Mouse (Mus musculus) midbrain, embryonic 14.5 days (tissue): ENCODE measurements around the gene Ldlrad3. TPM values are rescaled to one million over a fixed set of nuclear protein-coding genes. Genes with fewer than 3 reads are reported as not detected.

Experiments used
- ATAC-seq: fragments of 200-750 bp; cut with Nextera tagmentation; 2 replicates; pipeline ENCODE4 v1.8.0; 2017; ENCODE audit warnings: moderate number of reproducible peaks, moderate library complexity; ENCODE audit not compliant: low FRiP score, low TSS enrichment
- DNase-seq: peaks from one replicate; pipeline ENCODE4 v3.0.0-alpha.2; 2015
- H3K27ac ChIP-seq: fragments of 300-500 bp; sonication (generic); replicated peaks from 2 replicates; pipeline ENCODE4 v1.5.1; 2014; ENCODE audit warnings: mild to moderate bottlenecking, low read depth, low read length, moderate library complexity
- H3K27me3 ChIP-seq: fragments of 300-500 bp; sonication (generic); 2 replicates; pipeline ENCODE4 v1.6.1; 2014; ENCODE audit warnings: low read length, control low read depth, mixed read lengths; ENCODE audit not compliant: control insufficient read depth, insufficient read depth
- H3K36me3 ChIP-seq: fragments of 300-500 bp; sonication (generic); 2 replicates; pipeline ENCODE4 v1.6.1; 2014; ENCODE audit warnings: low read length, control low read depth; ENCODE audit not compliant: control insufficient read depth, insufficient read depth
- H3K4me1 ChIP-seq: fragments of 300-500 bp; sonication (generic); 2 replicates; pipeline ENCODE4 v1.6.1; 2014; ENCODE audit warnings: mild to moderate bottlenecking, antibody characterized with exemption, low read length, control low read depth; ENCODE audit not compliant: control insufficient read depth, insufficient read depth
- H3K4me2 ChIP-seq: fragments of 300-500 bp; sonication (generic); 2 replicates; pipeline ENCODE4 v1.6.1; 2014; ENCODE audit warnings: mild to moderate bottlenecking, low read length, moderate library complexity
- H3K4me3 ChIP-seq: fragments of 300-500 bp; sonication (generic); replicated peaks from 2 replicates; pipeline ENCODE4 v1.5.1; 2014; ENCODE audit warnings: low read depth, low read length
- H3K9ac ChIP-seq: fragments of 300-500 bp; sonication (generic); replicated peaks from 2 replicates; pipeline ENCODE4 v1.6.1; 2014; ENCODE audit warnings: mild to moderate bottlenecking, low read length, moderate library complexity
- H3K9me3 ChIP-seq: fragments of 300-500 bp; sonication (generic); 2 replicates; pipeline ENCODE4 v1.6.1; 2016; ENCODE audit warnings: low read length, control low read depth, mixed read lengths; ENCODE audit not compliant: control insufficient read depth
- WGBS: fragments of 180-500 bp; shearing (Covaris S2); extraction: QIAGEN DNeasy Blood & Tissue Kit; methylation state at CpG from one replicate; pipeline ENCODE4 v1.1.7; 2014; 5-methylcytosine and 5-hydroxymethylcytosine counted together
- polyA plus RNA-seq: library from polyadenylated mRNA; unstranded; fragments of >200 nt; fragmentation: Nextera tagmentation; extraction: Ambion mirVana; gene quantifications from 2 replicates; pipeline ENCODE4 v1.2.1, GENCODE M21; 2014

The Ldlrad3 gene
- polyA plus RNA-seq, 1 experiment from 2014 or later, result 34.0 TPM

DNA sequence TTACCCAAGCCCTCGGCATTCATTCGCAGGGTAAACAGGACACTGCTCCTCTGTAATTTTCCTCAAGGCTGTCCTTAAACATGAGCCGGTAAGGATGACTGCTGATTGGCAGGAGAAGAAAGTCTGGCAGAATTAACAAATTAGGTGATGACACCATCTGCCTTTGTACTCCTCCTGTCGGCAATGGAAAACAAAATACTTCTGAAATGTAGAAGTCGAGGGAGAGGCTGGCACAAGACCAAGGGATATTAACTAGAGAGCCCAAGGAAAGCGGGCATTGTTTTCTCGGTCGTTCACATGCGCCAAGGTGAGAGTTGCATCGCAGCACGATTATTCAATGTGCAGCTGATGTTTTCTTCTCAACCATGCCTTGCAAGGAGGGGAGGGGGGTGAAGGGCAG lies 91.4 kb downstream of the Ldlrad3 start:
- Histone ChIP-seq H3K9me3 (no peaks in the 10 kb centered on the region), H3K36me3 (no peaks in the 10 kb centered on the region), H3K9ac (no peak overlapping the region), H3K4me1 (peaks cover 20% of the 10 kb centered on the region), H3K4me2 (no peak overlapping the region), H3K27ac (peak overlapping the region; percentile 33; the same call in 1 of the 2 replicates), H3K27me3 (no peaks in the 10 kb centered on the region), H3K4me3 (no peak overlapping the region)
- WGBS, result 53% methylated on average over 11 of the region's 11 CpGs
- ATAC-seq, result no peak
- DNase-seq, result peak; percentile 56

DNA sequence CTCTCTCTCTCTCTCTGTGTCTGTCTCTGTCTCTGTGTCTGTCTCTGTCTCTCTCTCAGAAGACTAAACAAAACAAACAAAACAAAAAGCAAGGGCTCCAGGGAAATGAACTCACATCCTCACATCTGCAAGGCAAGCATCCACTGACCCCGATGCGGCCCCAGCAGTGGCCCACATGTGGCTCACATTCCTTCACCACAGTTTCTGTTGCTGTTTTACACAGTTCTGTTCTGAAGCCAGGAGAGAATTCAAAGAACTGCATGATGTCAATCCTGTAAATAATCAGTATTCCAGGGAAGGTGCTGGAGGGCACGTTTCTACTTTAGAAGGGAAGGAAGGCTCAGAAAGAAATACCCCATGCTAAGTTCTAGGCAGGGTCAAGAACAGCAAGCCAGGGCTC lies 91.9 kb downstream of the Ldlrad3 start:
- Histone ChIP-seq H3K4me3 (no peak overlapping the region), H3K9ac (no peak overlapping the region), H3K27me3 (no peaks in the 10 kb centered on the region), H3K4me1 (peaks cover 20% of the 10 kb centered on the region), H3K27ac (0 out of 2 replicates have a peak overlapping the region, but pooled peaks have one; percentile 33), H3K36me3 (no peaks in the 10 kb centered on the region), H3K4me2 (no peak overlapping the region), H3K9me3 (no peaks in the 10 kb centered on the region)
- ATAC-seq (no peak), DNase-seq (peak; percentile 49)
- WGBS, result 68% methylated on average over 3 of the region's 3 CpGs

DNA sequence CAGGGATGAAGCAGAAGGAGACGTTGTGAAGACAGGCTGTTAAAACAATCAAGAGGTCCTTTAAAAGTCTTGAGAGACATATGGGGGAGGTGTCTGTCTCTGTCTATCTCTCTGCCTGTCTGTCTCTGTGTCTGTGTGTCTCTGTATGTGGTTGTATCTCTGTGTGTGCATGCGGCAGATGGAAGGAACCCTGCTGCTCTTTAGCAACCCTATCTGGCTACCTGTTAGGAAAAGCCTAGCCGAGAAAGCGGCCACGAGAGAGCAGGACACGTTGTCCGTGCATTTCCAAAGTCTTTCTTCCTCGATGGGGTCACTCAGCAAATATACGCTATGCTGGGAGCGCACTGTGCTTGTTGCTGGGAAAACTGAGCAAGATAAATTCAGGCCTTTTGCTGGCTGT lies 93.6 kb downstream of the Ldlrad3 start:
- H3K4me3 ChIP-seq, result no peak overlapping the region
- WGBS, result 83% methylated on average over 10 of the region's 10 CpGs
- no peaks in the 10 kb centered on the region for H3K36me3 ChIP-seq
- peaks cover 20% of the 10 kb centered on the region for H3K4me1 ChIP-seq
- ATAC-seq (no peak), DNase-seq (no peak)
- H3K27me3 ChIP-seq, result no peaks in the 10 kb centered on the region
- no peak overlapping the region for H3K9ac ChIP-seq
- H3K4me2 ChIP-seq, result no peak overlapping the region
- H3K27ac ChIP-seq, result 0 out of 2 replicates have a peak overlapping the region, but pooled peaks have one; percentile 20
- H3K9me3 ChIP-seq, result no peaks in the 10 kb centered on the region

DNA sequence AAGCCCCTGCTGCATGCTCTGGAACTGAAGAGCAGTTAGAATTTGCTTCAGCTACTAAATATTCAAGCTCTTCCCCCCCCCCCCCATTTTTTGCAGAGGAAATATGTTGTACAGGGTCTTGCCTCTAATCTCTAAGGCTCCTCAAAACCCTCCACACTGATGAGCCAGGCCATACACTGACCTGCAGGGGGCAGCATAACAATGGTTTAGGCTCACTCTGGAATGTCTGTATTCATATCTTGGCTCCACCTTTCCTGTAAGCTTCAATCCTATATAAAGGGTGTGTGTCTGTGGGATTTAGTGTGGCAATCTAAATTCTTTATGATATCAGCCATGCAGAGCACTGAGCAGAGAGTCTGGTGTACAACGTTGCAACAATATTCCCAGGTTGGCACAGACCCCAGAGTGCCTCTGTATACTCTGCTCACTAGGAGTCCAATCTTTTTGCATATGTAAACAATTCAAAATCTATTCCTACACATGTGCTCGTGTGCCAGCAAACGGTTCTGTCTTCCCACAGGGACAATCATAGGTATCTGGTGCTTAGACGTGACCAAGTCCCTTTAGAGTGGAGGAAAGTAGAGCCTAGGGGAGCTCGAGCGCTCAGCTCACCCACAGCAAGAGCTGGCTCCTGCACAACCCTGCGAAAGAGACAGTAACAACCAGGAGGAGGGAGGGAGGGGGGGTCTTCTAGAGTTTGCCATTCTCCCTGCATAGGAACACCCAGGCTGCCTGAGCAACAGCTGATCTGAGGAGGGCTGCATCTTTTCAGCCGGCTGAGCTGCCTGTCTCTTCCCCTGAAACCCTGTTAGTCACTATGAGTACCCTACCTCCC lies 94.5 kb downstream of the Ldlrad3 start:
- H3K4me2 ChIP-seq, result no peak overlapping the region
- H3K4me3 ChIP-seq, result no peak overlapping the region
- no peaks in the 10 kb centered on the region for H3K9me3 ChIP-seq
- WGBS, result 36% methylated on average over 8 of the region's 8 CpGs
- ATAC-seq (peak; percentile 78), DNase-seq (peak; percentile 94)
- no peaks in the 10 kb centered on the region for H3K27me3 ChIP-seq
- no peak overlapping the region for H3K9ac ChIP-seq
- H3K4me1 ChIP-seq, result peaks cover 20% of the 10 kb centered on the region
- H3K36me3 ChIP-seq, result no peaks in the 10 kb centered on the region
- peak overlapping the region; percentile 56; the same call in 1 of the 2 replicates for H3K27ac ChIP-seq

DNA sequence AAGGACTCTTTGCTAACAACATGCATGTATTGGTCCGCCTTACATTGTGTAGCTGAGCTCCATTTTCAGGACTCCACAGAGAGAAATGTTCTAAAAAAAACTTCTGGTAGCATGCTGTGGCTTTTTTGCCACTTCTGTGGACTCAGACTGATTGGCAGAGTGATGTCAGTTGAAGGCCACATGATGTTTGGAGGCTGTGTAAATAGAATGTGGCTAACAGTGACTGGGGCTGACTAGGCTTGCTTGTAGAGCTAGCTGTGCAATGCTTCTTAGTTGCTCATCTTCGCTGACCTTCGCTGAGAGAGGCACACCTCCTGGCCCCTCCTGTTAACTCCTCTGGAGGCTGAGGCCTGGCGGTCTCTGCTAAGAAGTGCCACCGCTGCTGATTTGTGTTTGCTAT lies 98.4 kb downstream of the Ldlrad3 start:
- Histone ChIP-seq H3K27me3 (no peaks in the 10 kb centered on the region), H3K36me3 (no peaks in the 10 kb centered on the region), H3K4me3 (no peak overlapping the region), H3K9me3 (no peaks in the 10 kb centered on the region), H3K4me2 (no peak overlapping the region), H3K9ac (no peak overlapping the region), H3K27ac (no peak overlapping the region), H3K4me1 (peaks cover 11% of the 10 kb centered on the region)
- ATAC-seq, result no peak
- DNase-seq, result no peak
- WGBS, result 95% methylated on average over 5 of the region's 5 CpGs

DNA sequence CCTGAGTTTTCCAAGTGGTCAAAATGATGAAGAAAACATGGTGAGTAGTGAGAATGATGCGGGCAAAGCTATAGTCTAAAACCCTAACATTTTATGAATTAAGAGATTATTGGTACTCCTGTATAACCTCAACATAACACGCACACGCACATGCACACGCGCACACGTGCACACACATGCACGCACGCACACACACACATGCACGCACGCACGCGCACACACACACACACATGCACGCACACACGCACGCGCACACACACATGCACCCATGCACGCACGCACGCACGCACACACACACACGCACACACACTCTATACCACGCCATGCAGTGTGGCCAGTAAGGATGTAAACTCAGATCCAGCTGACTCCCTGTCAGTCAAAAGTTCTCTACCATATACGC lies 99.6 kb downstream of the Ldlrad3 start:
- H3K36me3 ChIP-seq, result no peaks in the 10 kb centered on the region
- H3K4me2 ChIP-seq, result no peak overlapping the region
- no peaks in the 10 kb centered on the region for H3K9me3 ChIP-seq
- DNase-seq, result no peak
- 98% methylated on average over 23 of the region's 23 CpGs for WGBS
- peaks cover 5% of the 10 kb centered on the region for H3K4me1 ChIP-seq
- no peak overlapping the region for H3K4me3 ChIP-seq
- H3K9ac ChIP-seq, result no peak overlapping the region
- no peak for ATAC-seq
- H3K27ac ChIP-seq, result no peak overlapping the region
- H3K27me3 ChIP-seq, result no peaks in the 10 kb centered on the region

DNA sequence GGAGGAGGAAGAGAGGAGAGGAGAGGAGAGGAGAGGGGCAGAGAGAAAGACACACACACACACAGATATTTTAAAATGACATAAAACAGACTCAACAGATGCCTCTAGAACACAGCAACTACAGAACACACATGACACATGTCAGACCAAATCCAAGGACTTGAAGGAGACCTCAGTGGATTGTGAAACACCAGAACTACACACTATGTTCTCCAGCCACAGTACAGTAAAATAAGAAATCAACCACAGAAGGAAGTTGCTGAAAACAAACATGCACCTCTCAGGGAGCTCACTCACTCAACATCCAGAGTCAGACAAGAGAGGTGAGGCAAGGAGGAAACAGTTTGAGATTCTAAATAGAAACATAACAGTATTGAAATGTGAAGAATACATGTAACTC lies 103.4 kb downstream of the Ldlrad3 start:
- Histone ChIP-seq H3K36me3 (no peaks in the 10 kb centered on the region), H3K4me1 (peaks cover 2% of the 10 kb centered on the region; the same call in 1 of the 2 replicates), H3K9ac (no peak overlapping the region), H3K27me3 (no peaks in the 10 kb centered on the region), H3K4me3 (no peak overlapping the region), H3K9me3 (no peaks in the 10 kb centered on the region), H3K4me2 (no peak overlapping the region), H3K27ac (no peak overlapping the region)
- ATAC-seq, result no peak
- DNase-seq, result no peak

DNA sequence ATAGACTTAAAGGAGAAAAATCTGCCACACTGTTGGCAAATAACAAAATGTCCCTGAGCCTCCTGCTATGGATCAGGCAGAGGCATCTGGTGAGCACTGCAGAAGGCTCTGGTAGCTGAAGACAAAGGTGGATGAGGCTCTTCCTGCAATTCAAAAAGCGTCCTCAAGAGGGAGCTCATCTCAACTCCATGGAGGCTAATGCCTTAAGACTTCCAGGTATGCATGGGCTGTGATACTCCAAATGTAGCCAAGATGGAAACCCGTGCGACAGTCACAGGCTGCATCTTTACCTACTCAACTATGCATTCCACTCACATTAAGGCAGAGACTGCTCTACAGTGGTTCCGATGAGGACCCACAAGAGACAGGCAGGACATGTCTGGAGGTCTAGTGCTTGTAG lies 108.6 kb downstream of the Ldlrad3 start:
- DNase-seq (peak; percentile 84), ATAC-seq (no peak)
- Histone ChIP-seq H3K9ac (no peak overlapping the region), H3K27ac (no peak overlapping the region), H3K27me3 (no peaks in the 10 kb centered on the region), H3K9me3 (no peaks in the 10 kb centered on the region), H3K4me1 (no peaks in the 10 kb centered on the region), H3K4me2 (no peak overlapping the region), H3K4me3 (no peak overlapping the region), H3K36me3 (no peaks in the 10 kb centered on the region)
- WGBS, result 55% methylated on average over 4 of the region's 4 CpGs

DNA sequence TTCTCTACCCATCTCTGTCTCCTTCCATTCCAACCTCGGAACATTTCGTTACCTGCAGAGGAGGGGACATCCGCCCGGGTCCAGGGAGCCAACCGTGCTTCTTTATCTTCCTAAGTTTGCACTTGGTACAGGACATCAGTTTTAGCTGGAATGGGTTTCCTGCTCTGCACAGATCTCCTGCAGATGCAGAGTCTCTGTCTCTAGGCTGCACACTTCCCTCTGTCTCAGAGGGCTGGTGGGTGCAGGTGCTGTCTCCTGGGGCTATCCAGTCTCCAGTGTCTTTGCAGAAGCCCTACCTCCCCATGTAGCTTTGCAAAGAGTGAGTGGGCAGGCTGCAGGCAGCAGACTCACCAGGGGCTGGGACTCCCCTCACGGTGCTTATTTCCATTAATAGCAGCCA lies 109.9 kb downstream of the Ldlrad3 start:
- H3K4me3 ChIP-seq, result no peak overlapping the region
- WGBS, result 92% methylated on average over 6 of the region's 6 CpGs
- H3K9ac ChIP-seq, result no peak overlapping the region
- no peak overlapping the region for H3K27ac ChIP-seq
- H3K36me3 ChIP-seq, result no peaks in the 10 kb centered on the region
- H3K4me1 ChIP-seq, result no peaks in the 10 kb centered on the region
- DNase-seq (no peak), ATAC-seq (no peak)
- H3K4me2 ChIP-seq, result no peak overlapping the region
- H3K27me3 ChIP-seq, result no peaks in the 10 kb centered on the region
- no peaks in the 10 kb centered on the region for H3K9me3 ChIP-seq
